Mouse (Mus musculus) cerebellum, postnatal 4 days (tissue): ENCODE measurements around the gene Aggf1.
A peak's percentile ranks its signal among the peaks of the same experiment; 100 is the strongest.

ENCODE experiments used
- DNase-seq, 2 experiments: peaks; one replicate each; pipeline ENCODE4 v3.0.0; 2022; ENCODE audit warnings: low spot score in 2 of 2, mixed read lengths in 1 of 2

Gene Aggf1

DNA sequence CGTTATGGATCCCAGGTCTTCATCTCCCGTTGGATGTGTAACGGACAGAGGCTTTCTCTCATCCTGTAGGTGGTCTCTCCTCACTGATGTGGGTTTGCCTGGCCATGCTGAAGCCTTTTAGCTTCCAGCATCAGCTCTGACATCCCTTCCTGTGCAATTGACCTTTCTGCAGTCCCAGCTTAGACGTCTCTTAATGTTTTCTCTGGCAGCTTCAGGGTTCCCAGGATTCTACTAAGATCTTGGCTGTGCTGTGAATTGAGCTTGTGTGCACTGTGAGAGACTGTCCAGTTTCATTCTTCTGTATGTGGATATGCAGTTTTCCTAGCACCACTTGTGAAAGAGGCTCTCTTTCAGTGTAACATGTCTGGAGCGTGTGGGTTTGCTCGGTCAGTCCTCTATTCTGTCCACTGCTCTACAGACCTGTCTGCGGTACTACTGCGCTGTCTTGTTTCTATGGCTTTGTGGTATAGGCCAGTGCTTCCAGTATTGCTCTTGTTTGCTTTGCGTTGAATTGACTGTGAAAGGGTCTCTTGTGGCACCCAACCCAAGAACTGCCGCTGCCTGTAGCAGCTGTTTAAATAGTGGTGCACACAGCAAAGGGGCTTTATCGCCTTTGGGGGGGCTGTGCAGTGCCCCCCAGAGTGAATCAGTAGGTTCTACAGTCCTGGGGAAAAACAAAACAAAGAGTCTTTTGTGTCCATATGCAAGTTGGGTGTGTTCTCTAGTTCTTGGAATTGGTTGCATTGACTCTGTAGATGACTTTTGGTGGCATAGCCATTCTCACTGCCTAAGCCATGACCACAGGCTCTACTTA lies 42.9 kb downstream of the Aggf1 start:
- no peak for DNase-seq

DNA sequence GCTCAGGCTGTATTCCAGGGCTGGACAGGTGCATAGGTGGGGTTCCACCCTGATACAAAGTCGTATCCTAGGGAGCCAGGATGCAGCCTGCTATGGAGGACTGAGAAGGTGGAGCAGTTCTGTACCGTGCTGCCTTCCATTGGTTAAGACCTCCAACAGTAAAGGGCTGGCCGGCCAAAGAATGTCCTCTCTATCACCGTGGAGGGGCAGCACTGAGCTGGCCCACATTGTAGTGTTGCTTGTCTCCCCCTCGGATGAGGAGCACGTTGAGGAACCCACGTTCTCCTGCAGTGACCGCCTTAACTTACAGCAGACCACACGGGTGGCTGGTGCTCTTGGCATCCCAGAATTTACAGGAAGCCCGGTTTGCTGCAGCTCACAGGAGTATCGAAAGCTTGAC lies 44.6 kb downstream of the Aggf1 start:
- no peak for DNase-seq

DNA sequence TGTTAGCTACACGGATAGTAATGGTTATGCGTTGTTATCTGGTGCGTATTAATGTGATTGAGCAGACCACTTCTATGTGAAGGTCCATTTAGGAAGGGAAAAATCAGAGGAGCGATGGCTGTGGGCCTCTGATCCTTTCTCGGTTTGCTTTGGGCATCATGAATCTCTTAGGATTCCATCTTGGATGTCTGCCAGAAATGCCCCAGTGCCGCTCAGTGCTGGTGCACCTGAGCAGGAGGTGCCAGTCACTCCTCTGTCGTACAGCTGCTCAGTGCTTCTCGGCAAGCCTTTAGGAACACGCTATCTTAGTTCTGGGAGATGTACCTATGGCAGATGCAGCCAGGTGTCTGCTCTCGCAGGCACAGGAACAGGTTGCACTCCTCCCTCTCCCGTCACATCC lies 46.4 kb downstream of the Aggf1 start:
- no peak for DNase-seq

DNA sequence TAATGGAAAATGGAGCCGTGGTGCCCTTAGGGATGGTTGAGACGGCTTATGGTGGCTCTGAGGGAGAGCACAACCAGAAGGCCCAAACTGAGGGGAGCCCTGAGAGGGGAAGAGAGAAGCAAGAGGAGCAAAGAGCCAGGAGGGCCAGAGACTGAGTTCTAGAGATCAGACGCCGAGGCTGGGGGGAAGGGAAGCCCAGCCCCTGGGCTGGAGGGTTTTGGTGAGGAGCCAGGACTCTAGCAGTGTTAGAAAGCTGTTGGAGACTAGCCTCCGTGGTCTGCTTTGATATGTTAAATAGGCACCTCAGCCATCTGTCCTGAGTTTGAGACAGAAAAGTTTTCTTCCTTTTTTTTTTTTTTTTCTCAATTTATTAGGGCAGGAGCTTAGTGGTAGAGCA lies 47.8 kb downstream of the Aggf1 start:
- peak; percentile 29 to 67 for DNase-seq

DNA sequence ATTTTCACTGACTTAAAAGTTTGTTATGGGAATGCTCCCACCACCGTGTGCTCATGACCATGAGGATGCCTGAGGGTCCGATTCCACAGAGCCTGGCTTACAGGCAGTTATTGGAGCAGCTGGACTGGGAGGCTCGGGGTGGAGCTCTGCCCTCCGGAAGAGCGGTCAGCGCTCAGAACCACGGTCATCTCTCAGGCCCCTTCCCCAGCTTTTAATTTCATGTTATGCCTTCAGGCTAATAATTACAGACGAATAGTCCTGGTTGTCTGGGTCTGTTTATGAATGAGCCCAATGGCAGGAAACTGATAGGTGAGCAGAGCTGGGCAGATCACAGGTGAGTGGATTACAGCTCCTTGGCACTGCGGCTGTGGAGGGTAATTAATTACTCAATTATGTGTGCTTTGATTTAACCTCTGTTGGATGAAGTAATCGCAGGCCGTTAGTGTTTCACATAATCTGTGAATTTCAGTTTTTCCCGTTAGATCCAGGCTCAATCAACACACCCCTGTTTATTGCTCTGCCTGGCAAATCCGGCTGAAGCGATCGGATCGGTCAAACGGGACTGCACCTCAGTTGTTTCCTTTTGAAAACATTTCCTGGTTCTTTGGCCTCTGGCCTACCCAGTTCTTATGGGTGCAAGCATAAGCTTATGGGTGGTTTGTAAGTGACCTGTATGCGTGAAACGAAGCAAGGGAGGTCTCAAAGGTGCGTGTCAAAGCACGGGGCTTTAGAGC lies 48.4 kb downstream of the Aggf1 start:
- no peak for DNase-seq

DNA sequence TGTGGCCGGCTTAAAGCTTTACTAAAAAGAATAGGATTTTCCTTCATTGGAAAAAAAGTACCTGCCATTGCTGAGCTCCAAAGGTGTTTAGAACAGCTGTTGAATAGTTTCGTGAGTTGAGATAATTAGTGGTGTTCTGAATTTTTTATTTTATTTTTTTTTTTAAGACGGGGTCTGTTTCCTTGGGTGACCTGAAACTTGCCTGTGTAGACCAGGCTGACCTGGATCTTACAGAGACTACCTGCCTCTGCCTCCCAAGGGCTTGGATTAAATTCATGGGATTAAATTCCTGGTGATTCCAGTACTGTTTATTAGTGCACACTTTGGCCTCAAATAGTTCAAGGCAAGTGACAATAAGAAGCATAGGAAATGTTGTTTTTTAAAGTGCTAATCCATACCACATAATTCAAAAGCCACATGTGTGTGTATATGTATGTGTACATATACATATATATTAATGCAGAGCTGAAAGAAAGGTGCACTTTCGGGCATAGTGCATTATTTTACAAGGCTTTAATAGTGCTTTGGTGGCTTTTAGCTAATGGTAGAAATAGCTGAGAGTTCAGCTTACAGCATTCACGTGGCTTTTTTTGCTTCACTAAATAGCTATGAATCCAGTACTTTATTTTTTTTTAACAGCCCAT lies 49.1 kb downstream of the Aggf1 start:
- DNase-seq: no peak

DNA sequence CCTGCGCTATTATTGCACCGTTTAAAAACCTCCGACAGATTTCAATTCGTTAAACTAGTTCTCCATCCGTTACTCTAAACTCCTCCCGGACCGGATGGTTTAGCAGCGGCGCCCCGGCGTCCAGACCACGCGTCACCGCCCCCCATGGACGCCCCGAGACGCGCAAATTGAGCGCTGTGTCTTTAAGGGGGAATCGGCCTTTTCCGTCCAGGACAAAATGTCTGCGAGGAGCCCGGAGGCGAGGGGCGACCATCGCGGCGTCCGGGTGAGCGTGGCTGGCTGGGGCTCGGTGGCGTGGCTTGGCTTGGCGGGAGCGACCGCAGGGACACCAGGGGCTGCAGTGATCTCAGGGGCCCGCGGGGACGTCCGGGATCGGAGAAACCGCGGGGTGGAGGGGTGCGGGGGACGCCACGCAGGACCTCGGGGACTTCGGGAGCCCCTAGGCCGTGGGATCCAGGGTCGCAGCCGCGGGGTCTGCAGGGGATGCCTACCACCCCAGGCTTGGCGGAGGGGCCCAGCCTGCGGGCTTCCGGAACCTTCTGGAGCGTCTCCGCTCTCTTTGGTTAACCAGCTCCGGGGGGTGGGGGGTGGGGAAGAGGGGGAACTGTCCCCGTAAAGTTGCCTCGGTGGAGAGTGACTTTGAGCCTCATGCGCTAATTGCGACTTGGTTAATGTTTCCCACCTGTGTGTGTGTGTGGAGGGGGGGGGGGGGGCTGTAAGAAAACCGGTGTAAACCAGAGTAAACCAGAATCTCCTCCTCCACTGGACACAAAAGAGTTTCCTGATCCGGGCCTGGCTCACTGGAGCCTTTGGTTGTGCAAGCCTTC lies 49.9 kb downstream of the Aggf1 start:
- peak; percentile 47 to 79 for DNase-seq

DNA sequence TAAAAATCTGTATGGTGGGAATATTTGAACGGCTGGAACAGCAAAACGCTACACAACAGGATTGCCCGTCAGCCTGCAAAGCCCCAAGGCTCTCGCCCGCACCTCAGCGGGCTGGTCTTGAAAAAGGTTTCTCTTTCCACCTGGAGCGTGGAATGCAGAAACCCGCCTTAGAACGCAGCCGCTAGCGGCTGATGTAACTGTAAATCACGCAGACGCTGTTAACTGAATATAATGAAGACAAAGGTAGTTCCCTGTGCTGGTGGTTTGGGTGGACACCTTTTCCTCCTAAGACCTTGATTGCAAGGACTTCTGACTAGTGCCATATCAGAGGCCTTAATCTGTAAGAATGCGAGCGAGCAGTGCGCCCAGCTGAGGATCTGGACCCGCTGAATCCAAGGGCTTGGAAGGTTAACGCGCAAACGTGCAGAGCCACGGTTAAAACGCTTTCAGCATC lies 50.5 kb downstream of the Aggf1 start:
- DNase-seq: peak in 1 of 2 experiments; percentile 41

DNA sequence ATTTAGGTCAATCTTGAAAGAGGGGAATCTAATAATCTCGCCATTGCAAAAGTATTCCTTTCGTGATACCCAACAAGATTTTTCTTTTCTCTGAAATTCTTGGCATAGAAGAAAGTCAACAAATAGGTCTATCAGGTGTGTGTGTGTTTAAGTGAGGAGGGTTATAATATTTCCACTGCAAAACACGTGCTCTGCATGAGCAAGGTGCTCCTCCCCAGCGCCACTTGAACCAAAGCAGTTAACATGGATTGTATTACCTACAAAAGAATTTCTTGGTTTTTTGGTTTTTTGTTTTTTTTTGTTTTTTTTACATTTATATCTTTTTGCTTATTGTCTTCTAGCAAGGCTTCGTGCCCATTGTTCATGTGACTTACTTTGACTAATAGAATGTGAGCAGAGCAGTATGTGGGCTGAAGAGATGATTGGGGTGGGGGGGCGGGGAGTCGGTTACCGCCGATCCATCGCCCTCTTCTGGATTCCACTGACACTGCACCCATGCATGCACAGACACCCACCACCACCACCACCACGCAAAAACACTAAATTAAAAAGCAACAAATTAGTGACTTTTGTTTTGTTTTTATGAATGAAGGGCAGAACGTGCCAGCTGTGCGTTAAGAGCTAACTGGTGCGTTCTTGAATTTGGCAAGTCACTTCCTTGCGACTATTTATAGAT lies 51.1 kb downstream of the Aggf1 start:
- DNase-seq: peak; percentile 55 to 80

DNA sequence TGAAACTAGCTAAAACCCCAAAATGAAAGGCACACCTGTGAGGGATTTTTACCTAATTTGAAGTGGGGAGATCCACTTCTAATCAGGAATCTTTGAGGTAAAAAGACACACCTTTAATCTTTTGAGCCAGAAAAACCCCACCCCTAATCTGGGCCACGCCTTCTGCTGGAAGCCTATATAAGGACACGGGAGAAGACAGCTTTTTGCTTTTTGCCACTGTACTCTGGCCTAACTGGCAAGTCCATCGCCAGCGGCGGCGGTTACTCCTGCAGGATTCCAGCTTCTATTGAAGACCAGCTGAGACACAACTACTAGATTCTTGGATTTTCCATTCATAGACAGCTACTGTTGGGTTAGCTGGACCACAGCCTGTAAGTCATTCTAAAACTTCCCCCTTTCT lies 51.8 kb downstream of the Aggf1 start, which contains the start of gene Zbed3:
Gene Zbed3 (plus strand): TSS at position 213 of the 400 bp plus-strand sequence.
- DNase-seq: no peak

DNA sequence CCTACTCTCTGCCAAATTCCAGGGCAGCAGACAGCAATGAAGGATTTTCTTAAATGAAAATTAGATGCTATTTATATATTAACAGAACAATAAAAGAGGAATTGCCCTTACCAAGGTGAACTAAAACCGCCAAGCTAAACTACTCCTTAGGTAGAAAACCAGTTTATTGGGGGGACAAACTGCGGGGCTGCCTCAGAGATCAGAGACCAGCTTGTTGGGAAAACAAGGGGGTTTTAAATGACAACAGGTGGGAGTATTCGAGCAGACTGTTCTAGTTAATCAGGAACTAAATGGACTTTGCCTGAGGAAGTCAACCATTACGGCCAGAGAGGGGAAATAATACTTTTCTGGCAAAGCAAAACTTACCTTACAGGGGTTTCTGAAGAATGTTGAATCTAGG lies 54.7 kb downstream of the Aggf1 start:
- no peak for DNase-seq

DNA sequence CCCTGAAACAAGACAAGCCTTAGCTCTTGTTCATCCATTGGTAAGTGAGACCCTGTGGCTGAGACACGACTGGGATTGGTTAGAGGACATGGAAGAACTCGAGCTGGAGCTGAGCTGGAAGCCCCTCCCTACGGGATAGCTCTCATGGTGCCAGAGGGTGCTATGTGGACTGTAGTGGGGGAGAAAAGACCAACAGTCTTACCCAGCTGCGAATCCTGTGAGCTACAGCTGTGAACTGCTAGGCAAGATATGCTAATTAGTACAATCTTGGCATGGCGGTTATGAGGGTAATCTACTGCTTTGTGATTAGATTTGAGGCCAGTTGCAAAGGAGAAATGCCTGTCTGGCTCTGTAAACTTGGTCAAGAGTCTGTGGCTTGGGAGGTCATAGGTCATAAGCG lies 56.0 kb downstream of the Aggf1 start:
- no peak for DNase-seq

DNA sequence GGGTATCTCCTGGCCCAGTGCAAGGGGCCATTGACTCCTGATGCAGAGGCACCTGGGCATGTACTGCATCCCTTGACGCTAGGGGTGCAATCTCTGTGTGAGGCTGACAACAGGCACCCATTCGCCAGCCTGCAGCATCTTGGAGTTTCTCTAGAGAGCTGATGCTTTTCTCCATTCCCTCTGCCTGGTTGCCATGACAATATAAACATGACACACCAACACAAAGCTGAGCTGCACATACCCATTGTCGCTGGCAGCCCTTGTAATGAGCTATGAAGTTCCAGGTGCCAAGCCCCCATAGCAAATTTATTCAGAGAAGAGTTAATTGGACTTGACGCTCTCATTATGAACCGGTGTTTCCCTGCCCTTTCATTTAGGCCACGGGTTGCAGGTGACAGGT lies 63.1 kb downstream of the Aggf1 start:
- no peak for DNase-seq

DNA sequence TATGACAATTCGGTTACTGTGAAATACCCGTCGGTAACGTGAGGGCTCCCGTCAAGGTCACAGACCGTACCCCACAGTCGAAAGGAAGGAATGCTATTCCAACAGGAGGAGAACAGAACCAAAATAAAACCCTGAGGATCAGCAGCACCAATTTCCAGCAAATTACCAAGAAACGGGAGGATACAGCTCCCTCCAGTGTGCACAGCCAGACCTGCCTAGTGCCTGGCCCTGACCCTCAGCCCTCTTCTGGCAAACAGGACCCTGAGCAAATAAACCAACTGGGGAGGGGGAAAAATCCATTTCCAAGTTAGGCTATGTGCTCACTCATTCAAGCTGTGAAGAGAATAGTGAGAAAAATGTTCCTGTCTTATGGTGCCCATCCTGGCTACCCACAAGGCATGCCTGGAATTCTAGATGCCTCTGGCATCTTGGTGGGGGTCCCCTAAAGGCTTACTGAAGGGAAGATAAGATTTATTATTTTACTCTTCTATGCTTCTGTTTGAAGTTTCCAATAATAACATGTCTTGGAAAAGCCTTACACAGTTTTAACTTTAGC lies 68.0 kb downstream of the Aggf1 start:
- no peak for DNase-seq

DNA sequence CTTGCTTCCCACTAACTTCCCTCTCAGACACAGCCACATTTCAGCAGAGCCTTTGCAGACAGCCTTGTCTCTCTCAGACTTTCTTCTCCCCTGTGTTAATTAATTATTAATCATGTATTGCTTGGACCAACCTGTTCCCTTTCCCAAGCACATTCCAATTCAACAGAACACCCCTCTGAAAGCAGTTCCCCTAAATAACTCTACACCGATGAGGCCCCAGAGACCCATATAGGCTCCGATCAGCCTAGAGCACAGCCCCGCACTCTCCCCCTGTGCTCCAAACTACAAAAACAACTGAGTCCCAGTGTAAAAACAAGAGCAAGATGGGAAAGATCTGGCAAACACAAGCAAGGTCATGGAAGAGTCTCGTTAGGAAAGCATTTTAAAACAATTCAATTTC lies 68.6 kb downstream of the Aggf1 start:
- DNase-seq: no peak
